In the genomic region with DNA sequence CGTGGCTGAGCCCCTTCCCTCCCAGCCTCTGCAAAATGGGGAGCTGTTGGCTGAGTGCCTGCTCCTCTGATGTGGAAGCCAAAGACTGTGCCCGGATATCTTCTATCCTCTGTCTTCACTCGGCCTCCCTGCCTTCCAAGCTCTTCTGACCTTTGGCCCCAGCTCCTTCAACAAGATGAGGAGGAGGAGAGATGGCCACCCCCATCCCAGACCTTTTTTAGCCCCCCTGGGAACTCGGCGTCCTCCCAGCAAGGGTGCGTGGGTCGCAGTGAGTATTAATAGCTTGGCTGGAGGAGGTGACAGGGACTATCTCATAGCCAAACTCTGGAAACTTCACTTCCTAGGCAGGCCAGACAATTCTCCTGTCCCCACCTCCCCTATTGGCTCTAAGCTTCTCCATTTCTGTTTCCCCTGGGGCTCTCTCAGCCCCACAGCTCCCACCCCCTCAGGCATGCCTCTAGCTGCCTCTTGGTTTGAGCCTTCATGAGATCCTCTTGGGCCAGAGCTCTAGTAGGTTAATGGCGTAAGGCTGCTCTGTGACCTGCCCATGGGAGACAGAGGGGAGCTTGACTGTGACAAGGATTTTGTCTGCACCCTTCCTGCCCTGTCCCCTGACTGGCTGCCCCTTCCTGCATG, we compare ENCODE assay signal across 10 mouse cellular contexts. TPM values are rescaled to one million over a fixed set of nuclear protein-coding genes. Genes with fewer than 3 reads are reported as not detected.
DNase-seq lines count a peak whose midpoint lies in the region; ATAC-seq and TF ChIP-seq lines count a peak whose summit lies in the region.
"Had no signal": no experiment of that assay in that cellular context is flagged by ENCODE, and none has a peak within 500 bp of the region (broad histone marks: within the 10 kb centered on the region; RNA-seq: fewer than 3 reads in every experiment).

No protein-coding gene starts in this region.

- 0 out of 2 replicates have a peak, but pooled peaks cover 3% of the 10 kb centered on the region for H3K9me3 ChIP-seq in heart, postnatal 0 days (replicated peaks; ENCODE audit: control insufficient read depth, low read length)
- no peaks in the 10 kb centered on the region for H3K9me3 ChIP-seq in neural tube, embryonic 15.5 days (replicated peaks)

- peak overlapping the region; percentile 7; the same call in 1 of the 2 replicates for H3K27ac ChIP-seq in kidney, adult 2 months (ENCODE audit: insufficient read depth, low read depth, low read length)
- H3K27ac ChIP-seq in heart, postnatal 0 days (ENCODE audit: low read depth), result peak overlapping the region; percentile 87
- no peak overlapping the region for H3K27ac ChIP-seq in neural tube, embryonic 15.5 days (replicated peaks)
- H3K27ac ChIP-seq: macrophage had no signal

- TF ChIP-seq CTCF in kidney, adult 2 months (conservative IDR thresholded peaks at IDR 0.05; ENCODE audit: insufficient read depth, insufficient read length, low read depth, low read length), result no peak
- no peak for TF ChIP-seq CTCF in heart, postnatal 0 days (IDR thresholded peaks at IDR 0.05; ENCODE audit: low read depth)

- peak; percentile 59 for DNase-seq in kidney, adult 2 months
- DNase-seq in kidney, adult 8-10 months, result no peak
- DNase-seq in gastrocnemius, postnatal 25 days, result peak; percentile 86
- peak; percentile 61 for DNase-seq in heart, postnatal 0 days (ENCODE audit: low spot score)
- DNase-seq in lung, postnatal 10 days, result peak; percentile 81
- no peak for DNase-seq in urinary bladder, postnatal 4 days (ENCODE audit: low spot score in 2 of 2)

- 40% methylated on average over 8 of the region's 8 CpGs for WGBS in kidney, adult 2 months
- WGBS in heart, postnatal 0 days, result 15% methylated on average over 8 of the region's 8 CpGs
- 67% methylated on average over 8 of the region's 8 CpGs for WGBS in neural tube, embryonic 15.5 days

- peak; percentile 59; the same call in 1 of the 2 replicates for TF ChIP-seq EP300 in heart, postnatal 0 days (IDR thresholded peaks at IDR 0.05; ENCODE audit: low read depth)

- H3K9ac ChIP-seq in heart, postnatal 0 days (replicated peaks; ENCODE audit: low read depth, low read length), result no peak overlapping the region
- H3K9ac ChIP-seq in neural tube, embryonic 15.5 days (replicated peaks), result no peak overlapping the region

- peak; percentile 28 for ATAC-seq in heart, postnatal 0 days (ENCODE audit: insufficient read depth, low read depth)
- no peak for ATAC-seq in megakaryocyte progenitor cell, adult 5-6 weeks (replicated peaks; ENCODE audit: poor library complexity)
- no peak for ATAC-seq in neural tube, embryonic 15.5 days (ENCODE audit: low FRiP score)

- no peaks in the 10 kb centered on the region for H3K27me3 ChIP-seq in kidney, adult 2 months (replicated peaks; ENCODE audit: control insufficient read depth, insufficient read depth, low read length)
- H3K27me3 ChIP-seq in heart, postnatal 0 days (ENCODE audit: control insufficient read depth, insufficient read depth, low read length), result no peaks in the 10 kb centered on the region
- H3K27me3 ChIP-seq in neural tube, embryonic 15.5 days (replicated peaks), result no peaks in the 10 kb centered on the region

- H3K4me3 ChIP-seq in kidney, adult 2 months (ENCODE audit: insufficient read depth, low read depth, low read length), result no peak overlapping the region
- H3K4me3 ChIP-seq in heart, postnatal 0 days (ENCODE audit: low read depth, low read length), result no peak overlapping the region
- H3K4me3 ChIP-seq in neural tube, embryonic 15.5 days (replicated peaks), result no peak overlapping the region
- H3K4me3 ChIP-seq: erythroblast, embryonic 14.5 days had no signal

- peaks cover 14% of the 10 kb centered on the region for H3K4me1 ChIP-seq in kidney, adult 2 months (ENCODE audit: control insufficient read depth, insufficient read depth, low read length)
- H3K4me1 ChIP-seq in heart, postnatal 0 days (ENCODE audit: control insufficient read depth, insufficient read depth), result peaks cover 50% of the 10 kb centered on the region
- no peaks in the 10 kb centered on the region for H3K4me1 ChIP-seq in neural tube, embryonic 15.5 days

- 0 out of 2 replicates have a peak overlapping the region, but pooled peaks have one; percentile 1 for H3K4me2 ChIP-seq in heart, postnatal 0 days (ENCODE audit: low read depth, low read length)
- no peak overlapping the region for H3K4me2 ChIP-seq in neural tube, embryonic 15.5 days

- H3K36me3 ChIP-seq in kidney, adult 2 months (ENCODE audit: control insufficient read depth, insufficient read depth, low read length), result no peaks in the 10 kb centered on the region
- H3K36me3 ChIP-seq in heart, postnatal 0 days (replicated peaks; ENCODE audit: control insufficient read depth, insufficient read depth, low read length), result no peaks in the 10 kb centered on the region
- no peaks in the 10 kb centered on the region for H3K36me3 ChIP-seq in neural tube, embryonic 15.5 days

- TF ChIP-seq POLR2A in kidney, adult 2 months (IDR thresholded peaks at IDR 0.05; ENCODE audit: low read depth, low read length), result no peak

RNA-seq across cellular contexts. Expression of a gene that starts 22.7 kb away (rescaled TPM):
- 452 and 521 TPM in 2 replicates for polyA plus RNA-seq in kidney, adult 2 months (2012; rRNA removed)
- 100 to 1,000 TPM; 243 to 260 TPM for total RNA-seq in gastrocnemius, postnatal 25 days (2021)
- total RNA-seq in heart, postnatal 0 days (2014; rRNA removed; ENCODE audit: low replicate concordance), result 783 and 913 TPM in 2 replicates
- 504 and 531 TPM in 2 replicates for polyA plus RNA-seq in heart, postnatal 0 days (2015; fragmentation: Nextera tagmentation; extraction: Ambion mirVana)
- 3,403 and 3,618 TPM in 2 replicates for total RNA-seq in megakaryocyte progenitor cell, adult 5-6 weeks (2015)
- total RNA-seq in megakaryocyte progenitor cell, adult 5-6 weeks (2017), result 1,606 and 1,752 TPM in 2 replicates
- polyA plus RNA-seq in neural tube, embryonic 15.5 days (2015; fragmentation: Nextera tagmentation; extraction: Ambion mirVana), result 656 and 712 TPM in 2 replicates

RNA-seq across cellular contexts. Expression of a gene that starts 31.6 kb away (rescaled TPM):
- polyA plus RNA-seq in kidney, adult 2 months (2012; rRNA removed), result 141 and 154 TPM in 2 replicates
- total RNA-seq in gastrocnemius, postnatal 25 days (2021), result 10 to 100 TPM; 11.0 to 11.3 TPM
- total RNA-seq in heart, postnatal 0 days (2014; rRNA removed; ENCODE audit: low replicate concordance), result 38.5 and 45.3 TPM in 2 replicates
- 19.0 and 20.1 TPM in 2 replicates for polyA plus RNA-seq in heart, postnatal 0 days (2015; fragmentation: Nextera tagmentation; extraction: Ambion mirVana)
- 13.7 TPM in 2 replicates for total RNA-seq in megakaryocyte progenitor cell, adult 5-6 weeks (2015)
- total RNA-seq in megakaryocyte progenitor cell, adult 5-6 weeks (2017), result 27.2 and 31.3 TPM in 2 replicates
- polyA plus RNA-seq in neural tube, embryonic 15.5 days (2015; fragmentation: Nextera tagmentation; extraction: Ambion mirVana), result 20.5 and 24.9 TPM in 2 replicates

RNA-seq across cellular contexts. Expression of a gene that starts 38.1 kb away (rescaled TPM):
- 38.8 and 44.1 TPM in 2 replicates for polyA plus RNA-seq in kidney, adult 2 months (2012; rRNA removed)
- total RNA-seq in gastrocnemius, postnatal 25 days (2021), result 10 to 100 TPM; 13.8 to 31.7 TPM
- 46.9 and 47.7 TPM in 2 replicates for total RNA-seq in heart, postnatal 0 days (2014; rRNA removed; ENCODE audit: low replicate concordance)
- 9.1 and 10.3 TPM in 2 replicates for polyA plus RNA-seq in heart, postnatal 0 days (2015; fragmentation: Nextera tagmentation; extraction: Ambion mirVana)
- total RNA-seq in megakaryocyte progenitor cell, adult 5-6 weeks (2015), result 31.6 and 41.9 TPM in 2 replicates
- 10.8 and 15.0 TPM in 2 replicates for total RNA-seq in megakaryocyte progenitor cell, adult 5-6 weeks (2017)
- polyA plus RNA-seq in neural tube, embryonic 15.5 days (2015; fragmentation: Nextera tagmentation; extraction: Ambion mirVana), result 13.9 and 16.4 TPM in 2 replicates

RNA-seq across cellular contexts. Expression of a gene that starts 40.7 kb away (rescaled TPM):
- polyA plus RNA-seq in kidney, adult 2 months (2012; rRNA removed), result 470 and 526 TPM in 2 replicates
- total RNA-seq in gastrocnemius, postnatal 25 days (2021), result 1 to 10 TPM; 4.7 to 4.8 TPM
- 14.9 and 46.8 TPM in 2 replicates for total RNA-seq in heart, postnatal 0 days (2014; rRNA removed; ENCODE audit: low replicate concordance)
- 5.3 and 5.9 TPM in 2 replicates for polyA plus RNA-seq in heart, postnatal 0 days (2015; fragmentation: Nextera tagmentation; extraction: Ambion mirVana)
- 15.8 and 19.1 TPM in 2 replicates for total RNA-seq in megakaryocyte progenitor cell, adult 5-6 weeks (2015)
- 8.4 and 11.7 TPM in 2 replicates for total RNA-seq in megakaryocyte progenitor cell, adult 5-6 weeks (2017)
- polyA plus RNA-seq in neural tube, embryonic 15.5 days (2015; fragmentation: Nextera tagmentation; extraction: Ambion mirVana), result 10.0 and 13.6 TPM in 2 replicates
- polyA plus RNA-seq: erythroblast, embryonic 14.5 days had no signal

RNA-seq across cellular contexts. Expression of a gene that starts 40.9 kb away (rescaled TPM):
- polyA plus RNA-seq in kidney, adult 2 months (2012; rRNA removed), result 137 and 146 TPM in 2 replicates
- total RNA-seq in gastrocnemius, postnatal 25 days (2021), result 10 to 100 TPM; 14.7 to 18.3 TPM
- total RNA-seq in heart, postnatal 0 days (2014; rRNA removed; ENCODE audit: low replicate concordance), result 57.3 and 64.8 TPM in 2 replicates
- 45.8 and 47.1 TPM in 2 replicates for polyA plus RNA-seq in heart, postnatal 0 days (2015; fragmentation: Nextera tagmentation; extraction: Ambion mirVana)
- total RNA-seq in megakaryocyte progenitor cell, adult 5-6 weeks (2015), result 21.3 and 23.4 TPM in 2 replicates
- total RNA-seq in megakaryocyte progenitor cell, adult 5-6 weeks (2017), result 27.3 and 30.2 TPM in 2 replicates
- 73.2 and 77.0 TPM in 2 replicates for polyA plus RNA-seq in neural tube, embryonic 15.5 days (2015; fragmentation: Nextera tagmentation; extraction: Ambion mirVana)

Comparison
In these comparisons a context has a peak if more than half of its experiments do, and no peak if none do; other contexts are left out.
1. DNase-seq: peak in kidney, adult 2 months (single experiment), gastrocnemius, postnatal 25 days (single experiment), heart, postnatal 0 days (single experiment) and lung, postnatal 10 days (single experiment); none in kidney, adult 8-10 months (0 of 2) and urinary bladder, postnatal 4 days (0 of 2).